Mouse (Mus musculus) hindbrain, embryonic 14.5 days (tissue): Measurements from ENCODE around the gene Gm15056. TPM values are rescaled to one million over a fixed set of nuclear protein-coding genes. Genes with fewer than 3 reads are reported as not detected.

ENCODE experiments used
- polyA plus RNA-seq: library from polyadenylated mRNA; unstranded; fragments of >200 nt; fragmentation: Nextera tagmentation; extraction: Ambion mirVana; gene quantifications from 2 replicates; pipeline ENCODE4 v1.2.1, GENCODE M21; 2014

Gene Gm15056
- polyA plus RNA-seq, 1 experiment from 2014 or later, result not detected

Other genes starting within 250 kb of the Gm15056 start
- not detected in 2 replicates for gene Defb33, start 10.0 kb downstream of the Gm15056 start, polyA plus RNA-seq
- not detected in 2 replicates for gene Gm6040, start 19.4 kb upstream of the Gm15056 start, polyA plus RNA-seq
- not detected in 2 replicates for gene AY761185, start 42.1 kb upstream of the Gm15056 start, polyA plus RNA-seq
- gene Defa21, start 122.9 kb upstream of the Gm15056 start, polyA plus RNA-seq, result not detected in 2 replicates
- not detected in 2 replicates for gene Defa23, start 152.4 kb upstream of the Gm15056 start, polyA plus RNA-seq
- not detected in 2 replicates for gene Defa35, start 162.4 kb upstream of the Gm15056 start, polyA plus RNA-seq
- gene Defa25, start 181.8 kb upstream of the Gm15056 start, polyA plus RNA-seq, result not detected in 2 replicates
- gene Gm14851, start 193.4 kb upstream of the Gm15056 start, polyA plus RNA-seq, result not detected in 2 replicates
- not detected in 2 replicates for gene Defa30, start 232.0 kb upstream of the Gm15056 start, polyA plus RNA-seq